Mouse (Mus musculus): ENCODE data around the gene Spaar. TPM values are rescaled to one million over a fixed set of nuclear protein-coding genes. Genes with fewer than 3 reads are reported as not detected.

The Spaar gene
- polyA plus RNA-seq, 2 experiments: 0.01 to 0.03 TPM

DNA sequence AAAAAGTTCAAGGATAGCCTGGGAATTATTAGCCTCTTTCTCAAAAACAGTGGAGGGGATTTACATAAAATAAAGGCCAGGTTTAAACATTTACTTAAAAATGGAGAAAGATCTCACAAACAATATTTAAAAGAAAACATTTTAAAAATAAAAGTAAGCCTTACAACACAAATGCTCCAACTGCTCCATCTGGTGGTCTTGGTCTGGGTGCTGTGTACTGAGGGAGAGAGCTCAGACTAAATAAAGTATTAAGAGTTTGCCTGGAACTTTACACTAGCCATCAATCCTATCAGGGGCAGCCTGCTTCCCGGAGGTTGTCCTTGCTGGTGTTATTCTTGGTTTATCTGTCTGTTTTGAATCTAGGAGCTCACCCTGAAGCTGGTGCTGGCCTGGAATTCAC lies 13.3 kb downstream of the Spaar start:
- Histone ChIP-seq H3K4me3 (ENCODE audit: insufficient read depth in 1 of 2, low read depth in 2 of 2, low read length in 2 of 2) (no peak overlapping the region), H3K4me2 (ENCODE audit: low read depth) (no peak overlapping the region), H3K36me3 (replicated peaks; ENCODE audit: control insufficient read depth, insufficient read depth, low read depth) (no peaks in the 10 kb centered on the region), H3K27me3 (ENCODE audit: control insufficient read depth, insufficient read depth, low read length) (no peaks in the 10 kb centered on the region), H3K27ac (no peak overlapping the region), H3K9ac (replicated peaks) (no peak overlapping the region), H3K9me3 (ENCODE audit: control insufficient read depth, low read length) (no peaks in the 10 kb centered on the region), H3K4me1 (replicated peaks; ENCODE audit: control insufficient read depth in 2 of 2, insufficient read depth in 2 of 2, low read length in 1 of 2) (no peaks in the 10 kb centered on the region; a peak in 1 of 4 replicates)
- 0 out of 2 replicates have a peak, but pooled peaks have one; percentile 10 for TF ChIP-seq CTCF (IDR thresholded peaks at IDR 0.05; ENCODE audit: low read depth)
- TF ChIP-seq EP300 (IDR thresholded peaks at IDR 0.05; ENCODE audit: low read depth): no peak
- no peak for ATAC-seq (ENCODE audit: insufficient read depth)
- DNase-seq (ENCODE audit: low read depth in 3 of 3, low spot score in 3 of 3): no peak
- WGBS (ENCODE audit: insufficient replicate concordance): 33% methylated on average over 1 of the region's 1 CpGs

DNA sequence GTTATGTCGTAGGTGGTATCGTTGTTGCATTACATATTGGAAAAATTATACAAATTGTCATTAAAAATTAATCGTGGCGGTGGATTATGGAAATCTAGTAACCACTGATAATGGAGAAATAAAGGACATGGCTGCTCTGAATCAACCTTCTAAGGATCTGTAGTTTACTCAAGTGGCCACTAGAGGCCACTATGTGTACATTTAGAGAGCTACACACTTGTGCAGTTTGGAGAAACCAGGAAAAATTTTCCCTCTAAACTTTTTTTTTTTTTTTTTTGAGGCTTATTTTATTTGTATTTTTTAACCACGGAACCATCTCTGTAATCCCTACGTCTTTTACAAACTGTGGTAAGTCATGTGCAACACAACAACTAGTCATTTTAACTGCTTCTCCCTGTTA lies 15.4 kb downstream of the Spaar start:
- Histone ChIP-seq H3K4me3 (ENCODE audit: insufficient read depth in 1 of 2, low read depth in 2 of 2, low read length in 2 of 2) (no peak overlapping the region), H3K36me3 (replicated peaks; ENCODE audit: control insufficient read depth, insufficient read depth, low read depth) (no peaks in the 10 kb centered on the region), H3K9me3 (ENCODE audit: control insufficient read depth, low read length) (no peaks in the 10 kb centered on the region), H3K9ac (replicated peaks) (no peak overlapping the region), H3K4me2 (ENCODE audit: low read depth) (no peak overlapping the region), H3K4me1 (replicated peaks; ENCODE audit: control insufficient read depth in 2 of 2, insufficient read depth in 2 of 2, low read length in 1 of 2) (no peaks in the 10 kb centered on the region; a peak in 1 of 4 replicates), H3K27me3 (ENCODE audit: control insufficient read depth, insufficient read depth, low read length) (no peaks in the 10 kb centered on the region), H3K27ac (no peak overlapping the region)
- TF ChIP-seq EP300 (IDR thresholded peaks at IDR 0.05; ENCODE audit: low read depth): no peak
- peak; percentile 43; the same call in 1 of the 2 replicates for TF ChIP-seq CTCF (IDR thresholded peaks at IDR 0.05; ENCODE audit: low read depth)
- 10% methylated on average over 6 of the region's 6 CpGs for WGBS (ENCODE audit: insufficient replicate concordance)
- ATAC-seq (ENCODE audit: insufficient read depth) (no peak), DNase-seq (ENCODE audit: low read depth in 3 of 3, low spot score in 3 of 3) (no peak)

DNA sequence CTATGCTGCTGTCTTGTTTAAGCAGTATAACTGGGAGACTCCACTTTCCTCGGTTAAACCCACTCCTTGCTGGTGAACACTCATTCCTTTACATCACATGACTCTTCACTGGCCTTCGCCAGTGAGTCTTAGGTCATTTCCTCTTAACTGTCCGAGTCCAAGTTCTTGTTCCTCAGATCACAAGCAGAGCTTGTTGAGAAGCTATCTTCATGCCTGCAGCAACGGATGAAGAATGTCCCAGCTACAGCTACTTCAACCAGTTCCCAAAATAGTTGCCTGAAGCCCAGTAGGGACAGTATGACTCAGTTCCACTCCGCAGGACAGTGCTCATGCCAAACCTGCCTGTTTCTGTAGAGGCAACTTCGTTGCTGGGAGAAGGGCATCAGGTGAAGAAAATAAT lies 27.4 kb downstream of the Spaar start:
- Histone ChIP-seq H3K27me3 (ENCODE audit: control insufficient read depth, insufficient read depth, low read length) (no peaks in the 10 kb centered on the region), H3K9me3 (ENCODE audit: control insufficient read depth, low read length) (no peaks in the 10 kb centered on the region), H3K4me3 (ENCODE audit: insufficient read depth in 1 of 2, low read depth in 2 of 2, low read length in 2 of 2) (no peak overlapping the region), H3K9ac (replicated peaks) (no peak overlapping the region), H3K27ac (no peak overlapping the region), H3K36me3 (replicated peaks; ENCODE audit: control insufficient read depth, insufficient read depth, low read depth) (no peaks in the 10 kb centered on the region), H3K4me2 (ENCODE audit: low read depth) (no peak overlapping the region), H3K4me1 (replicated peaks; ENCODE audit: control insufficient read depth in 2 of 2, insufficient read depth in 2 of 2, low read length in 1 of 2) (no peaks in the 10 kb centered on the region)
- no peak for TF ChIP-seq CTCF (IDR thresholded peaks at IDR 0.05; ENCODE audit: low read depth)
- no peak for TF ChIP-seq EP300 (IDR thresholded peaks at IDR 0.05; ENCODE audit: low read depth)
- 25% methylated on average over 6 of the region's 6 CpGs for WGBS (ENCODE audit: insufficient replicate concordance)
- no peak for ATAC-seq (ENCODE audit: insufficient read depth)
- DNase-seq (ENCODE audit: low read depth in 3 of 3, low spot score in 3 of 3): no peak

DNA sequence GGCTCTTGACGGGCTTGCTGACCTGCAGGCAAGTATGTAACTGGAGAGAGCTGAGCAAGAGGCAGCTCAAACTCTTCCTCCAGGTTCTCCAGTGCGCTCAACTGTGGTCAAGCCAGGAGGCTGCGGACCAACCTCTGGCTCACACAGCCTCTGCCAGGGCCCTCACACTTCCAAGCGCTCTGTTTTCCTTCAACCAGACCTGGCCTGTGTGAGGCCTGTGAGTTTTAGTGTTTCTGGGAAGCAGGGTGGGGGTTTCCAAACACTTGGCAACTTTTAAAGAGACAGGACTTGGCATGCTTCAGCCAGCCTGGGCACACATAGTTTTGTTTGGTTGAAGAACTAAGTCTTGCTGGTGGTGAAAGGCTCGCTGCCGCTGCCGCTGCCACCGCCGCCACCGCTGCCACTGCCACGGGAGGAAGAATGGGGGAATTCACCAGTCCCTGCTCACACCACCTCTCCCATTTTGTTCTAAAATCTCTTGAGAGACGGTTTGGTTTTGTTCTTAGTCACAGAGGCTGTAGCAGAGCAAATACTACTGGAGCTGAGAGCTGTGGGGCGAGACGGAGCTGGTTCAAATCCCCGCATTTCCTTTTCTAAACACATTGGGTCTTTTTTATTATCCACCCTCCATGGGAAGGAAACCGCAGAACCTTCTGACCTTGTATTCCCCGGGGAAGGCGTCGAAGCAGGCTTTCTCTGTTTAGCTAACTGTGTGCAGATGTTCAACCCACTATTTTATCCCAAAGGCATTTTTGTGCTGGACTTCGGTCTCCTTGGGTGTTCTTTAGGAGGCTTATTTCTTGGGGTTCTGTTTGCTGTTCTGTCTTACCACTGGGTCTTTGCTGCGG lies 30.0 kb downstream of the Spaar start:
- Histone ChIP-seq H3K9me3 (ENCODE audit: control insufficient read depth, low read length) (no peaks in the 10 kb centered on the region), H3K9ac (replicated peaks) (no peak overlapping the region), H3K4me1 (replicated peaks; ENCODE audit: control insufficient read depth in 2 of 2, insufficient read depth in 2 of 2, low read length in 1 of 2) (no peaks in the 10 kb centered on the region), H3K27me3 (ENCODE audit: control insufficient read depth, insufficient read depth, low read length) (no peaks in the 10 kb centered on the region), H3K36me3 (replicated peaks; ENCODE audit: control insufficient read depth, insufficient read depth, low read depth) (no peaks in the 10 kb centered on the region), H3K4me3 (ENCODE audit: insufficient read depth in 1 of 2, low read depth in 2 of 2, low read length in 2 of 2) (no peak overlapping the region), H3K27ac (no peak overlapping the region), H3K4me2 (ENCODE audit: low read depth) (no peak overlapping the region)
- DNase-seq (ENCODE audit: low read depth in 3 of 3, low spot score in 3 of 3): no peak
- WGBS (ENCODE audit: insufficient replicate concordance): 73% methylated on average over 21 of the region's 21 CpGs
- no peak for ATAC-seq (ENCODE audit: insufficient read depth)
- no peak for TF ChIP-seq CTCF (IDR thresholded peaks at IDR 0.05; ENCODE audit: low read depth)
- no peak for TF ChIP-seq EP300 (IDR thresholded peaks at IDR 0.05; ENCODE audit: low read depth)

DNA sequence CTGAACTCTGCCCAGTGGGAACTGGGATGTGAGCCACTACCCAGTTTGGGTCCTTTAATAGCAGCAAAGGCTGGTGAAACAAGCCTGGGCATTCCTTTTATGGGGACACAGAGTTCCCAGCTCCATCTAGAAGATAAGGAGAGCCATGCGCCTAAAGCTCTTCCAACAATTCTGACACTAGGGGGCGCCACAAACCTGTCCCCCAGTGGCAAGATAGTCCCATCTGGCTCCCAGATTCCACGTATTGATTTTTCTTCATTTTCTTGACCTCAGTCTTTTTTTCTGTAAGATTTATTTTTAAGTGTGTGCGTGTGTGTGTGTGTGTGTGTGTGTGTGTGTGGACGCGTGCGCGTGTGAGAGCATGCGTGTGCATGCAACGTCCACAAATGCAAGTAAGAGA lies 30.6 kb downstream of the Spaar start:
- no peak overlapping the region for H3K9ac ChIP-seq (replicated peaks)
- WGBS (ENCODE audit: insufficient replicate concordance): 60% methylated on average over 10 of the region's 10 CpGs
- no peak overlapping the region for H3K27ac ChIP-seq
- TF ChIP-seq CTCF (IDR thresholded peaks at IDR 0.05; ENCODE audit: low read depth) (peak; percentile 59), EP300 (IDR thresholded peaks at IDR 0.05; ENCODE audit: low read depth) (no peak)
- H3K4me3 ChIP-seq (ENCODE audit: insufficient read depth in 1 of 2, low read depth in 2 of 2, low read length in 2 of 2): no peak overlapping the region
- no peaks in the 10 kb centered on the region for H3K4me1 ChIP-seq (replicated peaks; ENCODE audit: control insufficient read depth in 2 of 2, insufficient read depth in 2 of 2, low read length in 1 of 2)
- no peak overlapping the region for H3K4me2 ChIP-seq (ENCODE audit: low read depth)
- DNase-seq (ENCODE audit: low read depth in 3 of 3, low spot score in 3 of 3) (no peak), ATAC-seq (ENCODE audit: insufficient read depth) (no peak)
- H3K36me3 ChIP-seq (replicated peaks; ENCODE audit: control insufficient read depth, insufficient read depth, low read depth): no peaks in the 10 kb centered on the region
- no peaks in the 10 kb centered on the region for H3K27me3 ChIP-seq (ENCODE audit: control insufficient read depth, insufficient read depth, low read length)
- no peaks in the 10 kb centered on the region for H3K9me3 ChIP-seq (ENCODE audit: control insufficient read depth, low read length)
